Mouse (Mus musculus) embryonic facial prominence, embryonic 12.5 days (tissue): ENCODE results near the gene Cdk6. TPM values are rescaled to one million over a fixed set of nuclear protein-coding genes. Genes with fewer than 3 reads are reported as not detected.

Experiments used
- ATAC-seq: fragments of 200-750 bp; cut with Nextera tagmentation; 2 replicates; pipeline ENCODE4 v1.8.0; 2017; ENCODE audit not compliant: insufficient number of reproducible peaks, insufficient read depth, low FRiP score, low TSS enrichment
- H3K27ac ChIP-seq: fragments of 300-500 bp; sonication (generic); 2 replicates; pipeline ENCODE4 v1.5.1; 2016; ENCODE audit warnings: mild to moderate bottlenecking
- H3K27me3 ChIP-seq: fragments of 300-500 bp; sonication (generic); 2 replicates; pipeline ENCODE4 v1.6.1; 2016; ENCODE audit warnings: mild to moderate bottlenecking, moderate library complexity
- H3K36me3 ChIP-seq: fragments of 300-500 bp; sonication (generic); 2 replicates; pipeline ENCODE4 v1.6.1; 2016; ENCODE audit warnings: mild to moderate bottlenecking
- H3K4me1 ChIP-seq: fragments of 300-500 bp; sonication (generic); 2 replicates; pipeline ENCODE4 v1.6.1; 2016
- H3K4me2 ChIP-seq: fragments of 300-500 bp; sonication (generic); replicated peaks from 2 replicates; pipeline ENCODE4 v1.6.1; 2016; ENCODE audit warnings: mild to moderate bottlenecking, moderate library complexity
- H3K4me3 ChIP-seq: fragments of 300-500 bp; sonication (generic); 2 replicates; pipeline ENCODE4 v1.5.1; 2016; ENCODE audit warnings: mild to moderate bottlenecking
- H3K9ac ChIP-seq: fragments of 300-500 bp; sonication (generic); 2 replicates; pipeline ENCODE4 v1.6.1; 2016; ENCODE audit warnings: mild to moderate bottlenecking, moderate library complexity
- H3K9me3 ChIP-seq: fragments of 300-500 bp; sonication (generic); 2 replicates; pipeline ENCODE4 v1.6.1; 2016; ENCODE audit warnings: mild to moderate bottlenecking, moderate library complexity
- WGBS: fragments of 180-500 bp; shearing (Covaris S2); methylation state at CpG from one replicate; pipeline ENCODE4 v1.1.7; 2016; 5-methylcytosine and 5-hydroxymethylcytosine counted together
- polyA plus RNA-seq: library from polyadenylated mRNA; unstranded; fragments of >200 nt; fragmentation: Nextera tagmentation; extraction: Ambion mirVana; gene quantifications from 2 replicates; pipeline ENCODE4 v1.2.1, GENCODE M21; 2016

The Cdk6 gene
- polyA plus RNA-seq, 1 experiment from 2014 or later = 31.0 TPM

DNA sequence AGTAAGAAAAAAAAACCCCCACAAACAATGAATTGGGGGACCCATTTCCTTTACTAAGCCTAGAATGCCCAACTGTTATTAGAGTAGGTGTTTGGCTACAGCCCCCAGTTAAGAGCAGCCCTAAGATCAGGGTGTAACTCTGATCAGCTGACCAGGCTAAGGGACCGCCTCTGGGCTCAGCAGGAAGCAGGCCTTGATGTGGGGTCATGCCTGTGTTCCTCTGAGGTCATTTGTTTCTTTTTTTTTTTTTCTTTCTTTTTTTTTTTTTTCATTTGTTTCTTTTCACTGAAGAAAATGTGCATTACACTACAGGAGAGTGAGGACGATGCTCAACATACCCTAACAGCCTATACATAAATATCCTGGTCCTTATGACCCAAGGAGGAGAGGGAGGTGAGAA lies 236.7 kb downstream of the Cdk6 start:
- Histone ChIP-seq H3K36me3 (peaks cover 91% of the 10 kb centered on the region), H3K9ac (no peak overlapping the region), H3K27ac (no peak overlapping the region), H3K27me3 (no peaks in the 10 kb centered on the region), H3K9me3 (no peaks in the 10 kb centered on the region), H3K4me1 (no peaks in the 10 kb centered on the region), H3K4me2 (no peak overlapping the region), H3K4me3 (no peak overlapping the region)
- ATAC-seq = no peak
- 98% methylated on average over 2 of the region's 2 CpGs for WGBS

- Histone ChIP-seq H3K27me3 (no peaks in the 10 kb centered on the region), H3K4me1 (no peaks in the 10 kb centered on the region), H3K9me3 (no peaks in the 10 kb centered on the region), H3K36me3 (peaks cover 88% of the 10 kb centered on the region), H3K4me2 (no peak overlapping the region), H3K27ac (no peak overlapping the region), H3K4me3 (no peak overlapping the region), H3K9ac (no peak overlapping the region)
- ATAC-seq = no peak
- 94% methylated on average over 7 of the region's 7 CpGs for WGBS
Measured at GRCm38 (mm10) chr5:3579066-3579465, 237.8 kb downstream of the Cdk6 start.

Other genes with a start within 250 kb of the Cdk6 start
- gene Fam133b, start 202.3 kb downstream of the Cdk6 start, polyA plus RNA-seq = 39.3 and 39.4 TPM in 2 replicates
- 3.0 and 4.3 TPM in 2 replicates for gene 1700109H08Rik, start 230.1 kb downstream of the Cdk6 start, polyA plus RNA-seq